Mouse (Mus musculus) lung, postnatal 0 days (tissue): Measurements from ENCODE around the gene Gm4353.

Experiments used
- CTCF ChIP-seq: IDR thresholded peaks from 2 replicates; pipeline ENCODE4 v1.5.1; 2016; ENCODE audit warnings: antibody characterized with exemption, mild to moderate bottlenecking
- EP300 ChIP-seq: IDR thresholded peaks from 2 replicates; pipeline ENCODE4 v1.6.1; 2016; ENCODE audit warnings: antibody characterized with exemption, mild to moderate bottlenecking, control low read depth

DNA sequence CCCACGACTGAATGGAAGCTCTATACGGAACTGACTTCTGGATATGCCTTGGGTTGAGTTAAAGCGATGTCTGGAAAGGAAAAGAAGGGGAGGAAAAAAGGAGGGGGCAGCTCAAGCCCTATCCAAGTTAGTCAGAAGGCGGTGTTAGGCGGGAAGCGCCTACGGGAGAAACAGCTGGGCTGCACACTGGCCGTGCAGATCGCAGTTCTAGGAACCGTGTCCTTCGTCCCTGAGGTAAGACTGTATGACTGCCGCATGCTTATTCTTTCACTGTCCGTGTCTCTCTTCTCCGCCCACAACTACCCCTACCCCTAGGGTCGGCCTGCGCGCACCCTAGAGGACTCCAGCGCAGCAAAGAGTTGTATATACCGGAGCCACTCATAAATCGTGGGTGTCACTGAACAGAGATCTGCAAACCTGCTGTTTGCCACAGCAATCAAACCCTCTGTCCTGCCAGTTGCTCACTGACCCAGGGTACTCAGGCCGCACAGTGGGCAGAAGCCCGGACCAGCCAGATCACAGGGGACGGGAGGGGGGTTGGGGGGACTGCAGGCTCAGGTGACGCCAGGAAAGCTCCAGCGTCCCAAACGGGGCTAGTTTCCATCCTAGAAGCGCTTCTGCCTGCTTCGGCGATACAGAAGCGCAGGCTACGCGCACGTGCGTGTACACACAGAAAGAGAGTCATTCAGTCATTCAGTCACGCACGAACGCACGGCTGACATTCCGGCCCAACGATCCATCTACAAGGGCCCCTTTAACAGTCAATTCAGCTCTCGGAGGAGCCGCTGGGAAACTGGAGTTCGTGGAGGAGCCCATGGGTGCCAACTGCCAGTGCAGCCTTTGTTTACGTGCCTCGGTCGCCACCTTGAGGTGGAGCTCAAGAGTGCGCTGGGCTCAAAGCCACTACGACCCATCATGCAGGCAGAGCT lies 44.6 kb downstream of the Gm4353 start:
- no peak for TF ChIP-seq EP300
- TF ChIP-seq CTCF, result peak; percentile 95
